Mouse (Mus musculus) myocyte (in vitro differentiated cells): ENCODE data around the gene Ap1b1. TPM values are rescaled to one million over a fixed set of nuclear protein-coding genes. Genes with fewer than 3 reads are reported as not detected.

Experiments used
- H3K27me3 ChIP-seq: one replicate; pipeline ENCODE4 v1.6.1; 2011; ENCODE audit not compliant: control insufficient read depth, insufficient read depth, insufficient read length
- H3K36me3 ChIP-seq: one replicate; pipeline ENCODE4 v1.6.1; 2011; ENCODE audit not compliant: control insufficient read depth, insufficient read depth
- H3K4me2 ChIP-seq: one replicate; pipeline ENCODE4 v1.6.1; 2011; ENCODE audit warnings: low read depth, control low read depth
- H3K4me3 ChIP-seq: one replicate; pipeline ENCODE4 v1.5.1; 2011; ENCODE audit warnings: mild to moderate bottlenecking, control low read depth, moderate library complexity
- H3K79me2 ChIP-seq: one replicate; pipeline ENCODE4 v1.6.1; 2011; ENCODE audit not compliant: control insufficient read depth, insufficient read depth
- H3ac ChIP-seq: one replicate; pipeline ENCODE4 v1.6.1; 2011; ENCODE audit not compliant: control insufficient read depth, insufficient read length
- CEBPB ChIP-seq: IDR thresholded peaks from 2 replicates; pipeline ENCODE4 v1.6.1; 2011; ENCODE audit warnings: mild to moderate bottlenecking, moderate library complexity; ENCODE audit not compliant: poor library complexity, insufficient read depth, severe bottlenecking
- E2F4 ChIP-seq: IDR thresholded peaks from one replicate; pipeline ENCODE4 v1.6.1; 2011; ENCODE audit warnings: mild to moderate bottlenecking, control low read depth, moderate library complexity; ENCODE audit not compliant: insufficient read depth
- MAX ChIP-seq: IDR thresholded peaks from one replicate; pipeline ENCODE4 v1.6.1; 2011; ENCODE audit warnings: low read depth, mild to moderate bottlenecking, control low read depth
- MYOD1 ChIP-seq, 3 experiments: IDR thresholded peaks; one replicate each; pipeline ENCODE4 v1.6.1; 2011; ENCODE audit warnings: control low read depth in 2 of 3, low read depth in 2 of 3, mild to moderate bottlenecking in 2 of 3, moderate library complexity in 1 of 3; ENCODE audit not compliant: insufficient read length in 2 of 3, control insufficient read depth in 1 of 3
- MYOG ChIP-seq, 3 experiments: IDR thresholded peaks; one replicate each; pipeline ENCODE4 v1.6.1; 2011; ENCODE audit warnings: control low read depth in 2 of 3, low read depth in 2 of 3, mild to moderate bottlenecking in 2 of 3; ENCODE audit not compliant: insufficient read length in 2 of 3, control insufficient read depth in 1 of 3, insufficient read depth in 1 of 3
- POLR2A ChIP-seq: IDR thresholded peaks from one replicate; pipeline ENCODE4 v1.6.1; 2011; ENCODE audit warnings: low read depth, mild to moderate bottlenecking, control low read depth, moderate library complexity; ENCODE audit not compliant: insufficient read length
- POLR2AphosphoS2 ChIP-seq: IDR thresholded peaks from one replicate; pipeline ENCODE4 v1.6.1; 2011; ENCODE audit warnings: low read depth, control low read depth; ENCODE audit not compliant: insufficient read length
- REST ChIP-seq: IDR thresholded peaks from one replicate; pipeline ENCODE4 v1.6.1; 2011; ENCODE audit warnings: mild to moderate bottlenecking, control low read depth, moderate library complexity; ENCODE audit not compliant: insufficient read depth, insufficient read length
- SRF ChIP-seq: IDR thresholded peaks from one replicate; pipeline ENCODE4 v1.6.1; 2011; ENCODE audit warnings: low read depth; ENCODE audit not compliant: control insufficient read depth, insufficient read length
- TCF12 ChIP-seq: IDR thresholded peaks from one replicate; pipeline ENCODE4 v1.6.1; 2011; ENCODE audit warnings: mild to moderate bottlenecking, control low read depth; ENCODE audit not compliant: poor library complexity, insufficient read depth, severe bottlenecking
- TCF3 ChIP-seq: IDR thresholded peaks from one replicate; pipeline ENCODE4 v1.6.1; 2011; ENCODE audit warnings: low read depth, control low read depth; ENCODE audit not compliant: insufficient read length
- USF1 ChIP-seq: IDR thresholded peaks from one replicate; pipeline ENCODE4 v1.6.1; 2011; ENCODE audit warnings: low read depth, mild to moderate bottlenecking, control low read depth, moderate library complexity
- polyA plus RNA-seq: library from polyadenylated mRNA; unstranded; fragments of >200 nt; fragmentation: generic; extraction: Trizol; gene quantifications from one replicate; pipeline ENCODE4 v1.2.1, GENCODE M21; 2012; ENCODE audit warnings: missing spikeins

Gene Ap1b1
- polyA plus RNA-seq, 1 experiment, result 55.6 TPM

- no peak for TF ChIP-seq POLR2AphosphoS2
- no peak for TF ChIP-seq MAX
- TF ChIP-seq SRF, result no peak
- TF ChIP-seq POLR2A, result no peak
- TF ChIP-seq MYOG (IDR thresholded peaks at IDR 0.05; ENCODE audit: control insufficient read depth in 1 of 3, insufficient read depth in 1 of 3, insufficient read length in 2 of 3, low read depth in 2 of 3), result no peak
- TF ChIP-seq TCF3, result no peak
- no peaks in the 10 kb centered on the region for H3K36me3 ChIP-seq
- H3K4me3 ChIP-seq, result peak overlapping the region; percentile 79
- peaks cover 11% of the 10 kb centered on the region for H3K79me2 ChIP-seq
- H3K4me2 ChIP-seq, result peak overlapping the region; percentile 97
- no peak overlapping the region for H3ac ChIP-seq
- H3K27me3 ChIP-seq, result no peaks in the 10 kb centered on the region
Measured at GRCm38 (mm10) chr11:5062860-5063505, 76.4 kb downstream of the Ap1b1 start.

GRCm38 (mm10) chr11:5063561-5064281 is 77.1 kb downstream of the Ap1b1 start:
- Histone ChIP-seq H3K36me3 (peaks cover 6% of the 10 kb centered on the region), H3K27me3 (no peaks in the 10 kb centered on the region), H3ac (peak overlapping the region; percentile 79), H3K4me2 (peak overlapping the region; percentile 97), H3K79me2 (peaks cover 11% of the 10 kb centered on the region), H3K4me3 (peak overlapping the region; percentile 79)
- TF ChIP-seq POLR2AphosphoS2 (no peak), POLR2A (peak; percentile 11)

DNA sequence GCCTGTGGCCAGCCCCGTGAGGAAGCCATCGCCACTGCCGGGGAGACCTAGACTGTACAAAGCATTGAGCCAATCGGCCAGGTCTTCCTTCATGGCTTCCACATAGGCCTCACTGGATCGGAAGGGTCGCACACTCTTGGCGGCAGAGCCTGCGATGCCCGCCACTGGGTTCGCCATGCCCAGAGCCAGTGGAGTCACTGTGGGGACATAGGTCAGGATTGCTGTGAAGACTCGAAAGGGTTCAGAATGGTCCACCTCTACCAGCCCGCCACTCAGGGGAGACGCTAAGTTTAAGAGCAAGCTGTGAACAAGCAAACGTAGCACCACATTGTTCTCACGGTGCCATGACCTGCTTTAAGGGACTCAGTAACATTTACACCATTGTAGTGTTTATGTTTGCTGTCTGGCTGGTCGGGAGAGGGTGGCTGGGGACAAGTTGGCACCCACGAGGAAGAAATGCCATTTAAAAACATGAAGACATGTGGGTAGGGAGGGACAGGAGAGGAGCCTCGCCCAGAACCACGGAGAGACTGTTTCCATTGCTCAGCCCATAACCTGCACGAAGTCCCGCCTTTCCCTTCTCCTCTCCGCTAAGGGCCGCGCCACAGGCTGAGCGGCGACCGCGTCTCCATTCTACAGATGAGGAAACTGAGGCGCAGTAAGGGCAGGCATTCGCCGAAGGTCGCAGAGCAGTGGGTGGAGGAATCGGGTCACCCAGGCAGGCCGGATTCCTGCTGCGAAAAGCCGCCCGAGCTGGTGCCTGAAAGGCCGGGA is 77.8 kb downstream of the Ap1b1 start:
- peak overlapping the region; percentile 79 for H3ac ChIP-seq
- no peaks in the 10 kb centered on the region for H3K27me3 ChIP-seq
- peaks cover 14% of the 10 kb centered on the region for H3K36me3 ChIP-seq
- H3K79me2 ChIP-seq, result peaks cover 11% of the 10 kb centered on the region
- TF ChIP-seq CEBPB (no peak), POLR2AphosphoS2 (no peak), MAX (no peak), SRF (no peak), TCF3 (no peak), TCF12 (no peak), REST (no peak), E2F4 (no peak), MYOG (IDR thresholded peaks at IDR 0.05; ENCODE audit: control insufficient read depth in 1 of 3, insufficient read depth in 1 of 3, insufficient read length in 2 of 3, low read depth in 2 of 3) (no peak), MYOD1 (IDR thresholded peaks at IDR 0.05; ENCODE audit: control insufficient read depth in 1 of 3, insufficient read length in 2 of 3, low read depth in 2 of 3) (no peak), USF1 (no peak), POLR2A (no peak)
- H3K4me2 ChIP-seq, result peak overlapping the region; percentile 97
- peak overlapping the region; percentile 79 for H3K4me3 ChIP-seq

GRCm38 (mm10) chr11:5065056-5065821 is 78.6 kb downstream of the Ap1b1 start, which contains the start of gene Gas2l1:
Gene Gas2l1 (minus strand): TSS chr11:5065327.
- Histone ChIP-seq H3K4me2 (peak within 1 kb of the TSS; percentile 100), H3ac (peak within 1 kb of the TSS; percentile 79), H3K27me3 (no peaks in the 10 kb centered on the region), H3K79me2 (peaks cover 11% of the 10 kb centered on the region), H3K36me3 (peaks cover 15% of the 10 kb centered on the region), H3K4me3 (peak within 1 kb of the TSS; percentile 79)
- TF ChIP-seq POLR2AphosphoS2 (peak; percentile 66), MAX (no peak), POLR2A (peak; percentile 84), CEBPB (no peak)
